Mouse (Mus musculus): Measurements from ENCODE around the gene Plin3. TPM values are rescaled to one million over a fixed set of nuclear protein-coding genes. Genes with fewer than 3 reads are reported as not detected.
A peak's percentile ranks its signal among the peaks of the same experiment; 100 is the strongest.

The Plin3 gene
- polyA plus RNA-seq, 1 experiment: 29.3 TPM

DNA sequence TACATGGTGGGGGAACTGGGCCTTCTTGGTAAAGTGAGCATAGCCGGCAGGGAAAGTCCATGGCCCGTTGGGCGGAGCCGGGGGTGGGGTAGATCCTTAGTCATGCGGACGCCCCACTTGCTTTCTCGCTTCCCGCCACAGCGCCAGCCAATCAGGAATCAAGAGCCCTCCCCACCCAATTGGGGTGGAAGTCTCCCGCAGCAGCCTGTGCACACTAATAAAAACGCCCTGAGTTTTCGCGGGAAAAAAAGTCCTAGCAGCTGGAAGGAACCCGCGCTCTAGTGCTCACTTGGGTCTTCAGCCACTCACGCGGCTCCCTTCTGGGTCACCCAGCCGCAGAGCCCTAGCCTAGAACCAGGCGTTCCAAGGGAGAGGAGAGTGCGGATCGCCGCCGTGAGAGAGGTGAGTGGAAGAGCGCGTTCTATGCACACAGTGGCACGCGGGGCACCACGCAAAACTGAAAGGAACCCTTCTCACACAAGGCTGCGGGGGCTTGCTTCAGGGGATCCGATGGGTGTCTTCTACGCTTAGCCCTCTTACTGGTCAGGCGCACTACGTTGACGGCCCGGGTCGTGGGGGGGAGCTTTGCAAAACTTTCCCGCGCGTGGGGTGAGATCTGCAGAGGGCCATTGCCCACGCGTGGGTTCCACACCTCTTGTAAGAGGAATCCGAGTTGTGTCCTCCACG lies 10.6 kb upstream of the Plin3 start, which contains the start of gene Uhrf1:
Gene Uhrf1 (plus strand): TSS at position 162 of the 687 bp plus-strand sequence.
- peak within 1 kb of the TSS; percentile 68 for H3K4me3 ChIP-seq (ENCODE audit: control insufficient read depth, insufficient read depth, low read length)
- peak; percentile 81 for DNase-seq
- TF ChIP-seq POLR2A (IDR thresholded peaks at IDR 0.05; ENCODE audit: control insufficient read depth, extremely low read depth, insufficient read depth, low read length, poor library complexity): no peak
- TF ChIP-seq CTCF (IDR thresholded peaks at IDR 0.05; ENCODE audit: borderline replicate concordance, control insufficient read depth, extremely low read depth, insufficient read depth, low read length, poor library complexity): no peak
- H3K4me1 ChIP-seq (replicated peaks; ENCODE audit: control insufficient read depth, insufficient read depth, low read length): peaks cover 28% of the 10 kb centered on the region
- no peaks in the 10 kb centered on the region for H3K27me3 ChIP-seq (ENCODE audit: control insufficient read depth, insufficient read depth, low read length)
- under 1% methylated on average over 43 of the region's 43 CpGs for WGBS
- H3K36me3 ChIP-seq (ENCODE audit: control insufficient read depth, insufficient read depth, low read length): peaks cover under 1% of the 10 kb centered on the region; the same call in 1 of the 2 replicates
- no peak within 1 kb of the TSS for H3K27ac ChIP-seq (ENCODE audit: control insufficient read depth, insufficient read depth, low read length)

GRCm38 (mm10) chr17:56302363-56302996 lies 9.8 kb upstream of the Plin3 start:
- no peak for DNase-seq
- no peaks in the 10 kb centered on the region for H3K27me3 ChIP-seq (ENCODE audit: control insufficient read depth, insufficient read depth, low read length)
- no peaks in the 10 kb centered on the region; the same call in 1 of the 2 replicates for H3K36me3 ChIP-seq (ENCODE audit: control insufficient read depth, insufficient read depth, low read length)
- no peak overlapping the region for H3K27ac ChIP-seq (ENCODE audit: control insufficient read depth, insufficient read depth, low read length)
- H3K4me3 ChIP-seq (ENCODE audit: control insufficient read depth, insufficient read depth, low read length): no peak overlapping the region
- TF ChIP-seq CTCF (IDR thresholded peaks at IDR 0.05; ENCODE audit: borderline replicate concordance, control insufficient read depth, extremely low read depth, insufficient read depth, low read length, poor library complexity) (no peak), POLR2A (IDR thresholded peaks at IDR 0.05; ENCODE audit: control insufficient read depth, extremely low read depth, insufficient read depth, low read length, poor library complexity) (no peak)
- peaks cover 30% of the 10 kb centered on the region for H3K4me1 ChIP-seq (replicated peaks; ENCODE audit: control insufficient read depth, insufficient read depth, low read length)
- 80% methylated on average over 13 of the region's 13 CpGs for WGBS

GRCm38 (mm10) chr17:56300186-56300585 lies 7.5 kb upstream of the Plin3 start, which contains the start of gene Arrdc5:
TSS of gene Arrdc5 (minus strand) at chr17:56300286.
- WGBS: 94% methylated on average over 9 of the region's 9 CpGs
- no peaks in the 10 kb centered on the region for H3K36me3 ChIP-seq (ENCODE audit: control insufficient read depth, insufficient read depth, low read length)
- peaks cover 29% of the 10 kb centered on the region for H3K4me1 ChIP-seq (replicated peaks; ENCODE audit: control insufficient read depth, insufficient read depth, low read length)
- no peaks in the 10 kb centered on the region for H3K27me3 ChIP-seq (ENCODE audit: control insufficient read depth, insufficient read depth, low read length)
- TF ChIP-seq CTCF (IDR thresholded peaks at IDR 0.05; ENCODE audit: borderline replicate concordance, control insufficient read depth, extremely low read depth, insufficient read depth, low read length, poor library complexity) (no peak), POLR2A (IDR thresholded peaks at IDR 0.05; ENCODE audit: control insufficient read depth, extremely low read depth, insufficient read depth, low read length, poor library complexity) (no peak)
- H3K4me3 ChIP-seq (ENCODE audit: control insufficient read depth, insufficient read depth, low read length): no peak within 1 kb of the TSS
- H3K27ac ChIP-seq (ENCODE audit: control insufficient read depth, insufficient read depth, low read length): no peak within 1 kb of the TSS
- DNase-seq: no peak

- Histone ChIP-seq H3K4me1 (replicated peaks; ENCODE audit: control insufficient read depth, insufficient read depth, low read length) (peaks cover 34% of the 10 kb centered on the region), H3K36me3 (ENCODE audit: control insufficient read depth, insufficient read depth, low read length) (no peaks in the 10 kb centered on the region), H3K4me3 (ENCODE audit: control insufficient read depth, insufficient read depth, low read length) (no peak overlapping the region), H3K27me3 (ENCODE audit: control insufficient read depth, insufficient read depth, low read length) (no peaks in the 10 kb centered on the region), H3K27ac (ENCODE audit: control insufficient read depth, insufficient read depth, low read length) (no peak overlapping the region)
- TF ChIP-seq POLR2A (IDR thresholded peaks at IDR 0.05; ENCODE audit: control insufficient read depth, extremely low read depth, insufficient read depth, low read length, poor library complexity): no peak
- TF ChIP-seq CTCF (IDR thresholded peaks at IDR 0.05; ENCODE audit: borderline replicate concordance, control insufficient read depth, extremely low read depth, insufficient read depth, low read length, poor library complexity): no peak
- WGBS: 94% methylated on average over 1 of the region's 1 CpGs
- DNase-seq: no peak
Measured at GRCm38 (mm10) chr17:56298238-56298637, 5.6 kb upstream of the Plin3 start.

DNA sequence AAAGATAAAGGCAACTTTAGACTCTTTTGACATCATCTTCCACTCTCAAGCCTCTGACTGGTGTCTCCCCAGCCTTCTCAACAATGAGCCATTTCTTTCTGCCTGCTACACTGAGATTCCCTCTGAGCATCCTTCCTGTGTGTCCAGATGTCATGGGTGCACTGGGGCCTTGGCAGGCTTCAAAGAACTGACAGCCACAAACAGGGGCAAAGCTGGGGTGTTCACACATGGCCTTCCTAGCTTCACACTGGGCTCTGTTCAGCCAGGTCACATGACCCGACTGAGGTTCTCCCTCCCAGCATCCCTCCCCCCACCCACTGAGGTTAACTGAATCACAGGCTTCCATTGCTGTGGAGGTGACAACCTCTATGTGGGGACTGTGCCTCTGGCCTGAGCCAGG lies 3.5 kb upstream of the Plin3 start:
- peak; percentile 28 for DNase-seq
- H3K27me3 ChIP-seq (ENCODE audit: control insufficient read depth, insufficient read depth, low read length): no peaks in the 10 kb centered on the region
- 22% methylated on average over 1 of the region's 1 CpGs for WGBS
- no peak overlapping the region for H3K27ac ChIP-seq (ENCODE audit: control insufficient read depth, insufficient read depth, low read length)
- TF ChIP-seq CTCF (IDR thresholded peaks at IDR 0.05; ENCODE audit: borderline replicate concordance, control insufficient read depth, extremely low read depth, insufficient read depth, low read length, poor library complexity) (no peak), POLR2A (IDR thresholded peaks at IDR 0.05; ENCODE audit: control insufficient read depth, extremely low read depth, insufficient read depth, low read length, poor library complexity) (no peak)
- H3K4me1 ChIP-seq (replicated peaks; ENCODE audit: control insufficient read depth, insufficient read depth, low read length): peaks cover 46% of the 10 kb centered on the region
- H3K36me3 ChIP-seq (ENCODE audit: control insufficient read depth, insufficient read depth, low read length): no peaks in the 10 kb centered on the region
- H3K4me3 ChIP-seq (ENCODE audit: control insufficient read depth, insufficient read depth, low read length): no peak overlapping the region

DNA sequence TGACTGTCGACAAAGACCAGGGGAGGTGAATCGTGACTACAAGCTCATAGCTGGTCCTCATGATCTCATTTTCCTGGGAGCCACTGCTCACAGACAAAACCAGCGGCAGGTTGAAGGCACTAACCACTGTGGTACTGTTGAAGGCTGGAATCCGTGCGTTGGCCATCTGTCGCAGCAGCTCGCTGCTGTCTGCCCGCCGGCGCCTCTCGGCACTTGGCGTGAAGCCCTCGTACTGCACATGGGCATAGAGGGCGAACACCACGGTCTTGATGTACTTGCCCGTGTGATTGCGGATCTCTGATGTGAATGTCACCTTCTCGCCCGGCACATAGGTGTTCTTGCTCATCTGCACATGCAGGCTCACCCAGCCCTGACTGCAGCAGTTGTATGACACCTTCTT lies 1.6 kb upstream of the Plin3 start:
- 96% methylated on average over 19 of the region's 19 CpGs for WGBS
- Histone ChIP-seq H3K27me3 (ENCODE audit: control insufficient read depth, insufficient read depth, low read length) (no peaks in the 10 kb centered on the region), H3K4me1 (replicated peaks; ENCODE audit: control insufficient read depth, insufficient read depth, low read length) (peaks cover 63% of the 10 kb centered on the region), H3K36me3 (ENCODE audit: control insufficient read depth, insufficient read depth, low read length) (no peaks in the 10 kb centered on the region), H3K4me3 (ENCODE audit: control insufficient read depth, insufficient read depth, low read length) (no peak overlapping the region), H3K27ac (ENCODE audit: control insufficient read depth, insufficient read depth, low read length) (peak overlapping the region; percentile 98)
- TF ChIP-seq CTCF (IDR thresholded peaks at IDR 0.05; ENCODE audit: borderline replicate concordance, control insufficient read depth, extremely low read depth, insufficient read depth, low read length, poor library complexity) (0 out of 2 replicates have a peak, but pooled peaks have one; percentile 38), POLR2A (IDR thresholded peaks at IDR 0.05; ENCODE audit: control insufficient read depth, extremely low read depth, insufficient read depth, low read length, poor library complexity) (no peak)
- DNase-seq: peak; percentile 27
